Mouse (Mus musculus) CD4-positive, CD25-positive, alpha-beta regulatory T cell, adult 4 months (primary cell): ENCODE data around the gene Ttc9b. TPM values are rescaled to one million over a fixed set of nuclear protein-coding genes. Genes with fewer than 3 reads are reported as not detected.
"Not testable (repeated sequence)": the region's sequence is repeated elsewhere in the genome, so short reads cannot be mapped to it uniquely, and the experiment has no call there.

ENCODE experiments used
- ATAC-seq: one replicate; pipeline ENCODE4 v1.8.0; 2017
- polyA plus RNA-seq, 2 experiments: library from polyadenylated mRNA; unstranded; fragments of 100-300 nt; shearing (Covaris generic); gene quantifications; one replicate each; pipeline ENCODE4 v1.2.1; 2017

The Ttc9b gene
- not detected for polyA plus RNA-seq

DNA sequence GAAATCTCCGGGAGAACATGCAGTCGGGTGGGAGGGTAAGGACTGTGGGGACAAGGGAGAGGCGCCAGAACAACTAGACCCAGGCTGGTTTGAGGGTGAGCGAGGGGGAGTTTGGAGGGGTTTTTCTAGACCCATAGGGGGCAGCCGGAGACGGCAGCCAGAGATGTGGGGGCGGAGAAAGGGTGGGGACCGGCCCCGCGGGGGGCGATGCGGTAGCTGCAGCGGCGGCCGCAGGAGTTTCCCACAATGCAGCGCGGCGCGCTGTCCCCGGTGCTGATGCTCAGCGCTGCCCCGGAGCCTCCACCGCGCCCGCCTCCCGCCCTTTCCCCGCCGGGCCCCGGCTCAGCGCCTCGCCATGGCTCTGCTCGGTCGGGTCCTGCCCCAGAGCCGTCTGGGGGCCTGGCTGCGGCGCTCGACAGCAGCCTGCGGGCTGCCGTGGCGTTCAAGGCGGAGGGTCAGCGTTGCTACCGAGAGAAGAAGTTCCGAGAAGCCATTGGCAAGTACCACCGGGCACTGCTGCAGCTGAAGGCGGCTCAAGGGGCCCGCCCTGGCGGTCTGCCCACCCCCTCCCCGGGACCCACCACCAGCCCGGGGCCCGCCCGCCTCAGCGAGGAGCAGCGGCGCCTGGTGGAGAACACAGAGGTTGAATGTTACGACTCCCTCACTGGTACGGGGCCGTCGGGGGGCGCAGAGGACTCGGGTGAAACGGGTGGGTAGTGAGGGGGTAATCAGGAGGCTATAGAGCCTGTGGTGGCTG is at the start of gene Ttc9b:
Gene Ttc9b (plus strand): TSS at position 235 of the 757 bp plus-strand sequence.
- ATAC-seq: peak; percentile 43

DNA sequence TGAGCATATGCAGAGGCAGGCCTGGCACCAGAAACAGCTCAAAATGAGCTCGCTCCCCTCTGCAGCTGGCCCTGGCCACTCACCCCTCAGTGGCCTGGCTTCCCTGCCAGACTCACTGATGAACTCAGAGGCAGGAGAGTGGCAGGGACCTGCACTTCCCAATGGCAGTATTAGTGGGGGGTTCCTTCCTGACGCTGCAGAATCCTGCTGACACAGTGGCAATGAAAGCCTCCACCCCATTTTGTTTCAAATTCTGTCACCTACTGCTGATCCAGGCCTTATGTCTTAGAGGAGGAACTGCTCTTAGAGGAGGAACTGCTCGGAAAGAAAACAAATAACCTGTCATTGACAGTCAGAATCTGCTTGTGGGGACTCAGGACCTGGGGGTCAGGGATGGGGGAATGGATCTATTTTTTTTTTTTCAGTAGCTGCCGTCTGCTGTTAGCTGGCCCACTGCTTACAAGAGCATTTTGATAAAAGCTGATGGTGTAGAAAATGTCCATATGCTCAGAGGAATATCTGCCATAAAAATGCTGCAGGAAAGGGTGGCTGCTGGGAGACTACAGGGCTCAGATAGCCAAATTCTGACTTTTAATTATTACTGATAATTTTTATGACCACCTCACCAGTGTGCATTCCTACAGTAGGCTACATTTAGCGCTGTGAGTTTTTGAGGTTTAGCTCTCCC is 48.9 kb upstream of the Ttc9b start:
- no peak for ATAC-seq

DNA sequence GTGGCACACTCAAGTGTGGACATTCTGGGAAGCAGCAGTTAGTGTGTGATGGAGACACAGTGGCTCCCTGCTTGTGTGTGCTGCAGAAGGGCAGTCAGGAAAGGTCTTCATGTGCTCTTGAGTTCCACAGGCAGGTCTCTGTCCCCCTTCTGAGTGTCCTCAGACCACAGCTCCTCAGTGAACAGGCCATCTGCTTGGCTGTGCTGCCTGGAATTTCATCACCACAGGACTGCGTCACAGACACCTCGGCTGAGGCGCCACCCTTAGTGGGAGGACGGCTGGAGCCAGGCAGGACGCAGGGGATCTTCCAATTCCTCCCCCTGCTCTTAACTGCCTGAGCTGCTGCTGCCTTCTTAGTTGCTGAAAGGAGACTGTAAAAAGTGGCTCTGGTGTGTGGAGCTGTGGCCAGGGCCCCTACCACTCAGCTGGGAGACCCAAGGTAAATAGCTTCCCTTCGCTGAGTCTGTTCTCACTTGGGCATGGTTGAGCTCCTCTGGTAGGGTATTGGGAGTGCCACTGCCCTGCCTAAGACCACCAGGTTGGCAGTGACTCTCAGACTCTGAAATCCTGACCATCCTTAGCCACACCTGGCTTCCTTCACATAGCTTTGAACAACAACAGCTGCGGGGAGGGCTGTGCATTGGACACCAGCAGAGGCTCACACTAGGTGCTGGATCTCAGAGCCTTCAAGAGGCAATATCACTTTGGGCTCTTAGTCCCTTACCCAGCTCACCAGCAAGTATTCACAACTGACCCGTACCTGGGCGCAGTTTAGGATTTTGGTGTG is 48.0 kb upstream of the Ttc9b start:
- ATAC-seq: no peak

DNA sequence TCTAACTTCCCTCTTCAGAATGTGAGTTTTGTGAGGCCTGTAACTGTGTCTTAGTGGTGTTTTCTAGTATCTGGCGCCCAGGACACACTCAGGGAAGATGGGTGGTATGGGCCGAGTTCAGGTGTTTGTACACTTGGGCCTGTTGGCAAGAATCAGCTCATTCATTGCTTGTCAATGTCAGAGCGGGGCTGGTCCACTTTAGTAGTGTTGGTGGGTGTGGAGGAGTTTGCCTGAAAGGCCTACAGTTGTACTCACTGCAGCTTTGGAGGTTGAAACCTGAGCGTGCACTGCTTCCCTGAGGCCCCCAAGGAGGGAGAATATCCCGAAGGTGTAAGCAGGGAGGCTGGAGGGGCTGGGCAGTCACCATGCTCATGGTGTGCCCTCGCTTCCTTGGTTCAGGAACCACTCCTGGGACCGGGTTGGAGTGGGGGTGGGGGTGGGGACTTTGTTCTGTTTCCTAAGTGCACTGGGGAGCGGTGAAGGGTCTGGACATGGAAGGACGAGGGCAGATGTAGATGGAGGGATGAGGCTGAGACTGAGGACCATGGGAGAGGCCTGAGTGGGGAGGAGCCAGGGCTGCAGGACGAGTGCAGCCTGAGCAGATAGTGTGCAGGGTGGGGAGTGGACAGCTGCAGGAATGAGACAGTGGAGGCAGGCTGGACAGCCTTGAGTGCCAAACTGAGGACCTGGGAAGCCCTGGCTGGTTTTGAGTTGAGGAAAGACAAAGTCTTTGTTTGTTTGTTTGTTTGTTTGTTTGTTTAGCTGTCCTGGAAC is 47.0 kb upstream of the Ttc9b start:
- no peak for ATAC-seq

DNA sequence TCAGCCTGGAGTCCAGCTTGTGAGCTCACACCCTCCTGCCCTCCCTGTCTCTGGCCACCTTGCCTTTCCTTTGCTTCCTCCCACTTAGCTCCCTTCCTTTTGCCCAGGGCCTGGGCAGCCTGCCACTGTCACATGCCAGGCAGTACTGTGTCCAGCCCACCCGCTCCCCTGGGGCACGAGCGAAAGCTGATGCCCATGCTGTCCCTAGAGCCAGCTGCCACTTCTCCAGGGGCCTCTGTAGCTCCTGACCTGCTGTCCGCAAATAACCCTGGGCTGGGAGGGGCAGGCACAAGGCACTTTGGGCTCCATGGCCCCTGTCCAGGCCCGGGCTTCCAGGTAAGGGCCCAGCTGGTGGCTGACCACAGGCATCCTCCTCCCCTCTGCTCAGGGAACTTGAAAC is 46.1 kb upstream of the Ttc9b start:
- no peak for ATAC-seq

DNA sequence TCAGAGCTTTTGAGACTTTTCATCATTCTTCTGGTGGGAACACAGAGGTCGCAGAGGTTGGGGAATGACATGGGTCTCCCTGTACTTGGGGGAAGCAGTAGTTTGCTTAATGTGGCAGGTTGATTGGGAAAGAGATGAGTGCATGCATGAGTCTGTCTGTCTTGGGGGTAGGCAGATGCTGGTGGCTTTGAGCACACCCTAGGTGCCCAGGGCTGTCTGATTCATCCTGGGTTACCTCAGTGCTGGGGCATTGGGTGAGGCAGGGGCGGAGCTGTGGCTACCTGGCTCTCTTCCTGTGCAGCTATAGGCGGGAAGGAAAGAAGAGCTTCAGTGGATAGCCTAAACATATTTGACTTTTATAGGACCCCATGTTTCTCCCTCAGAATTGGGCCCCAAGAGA is 45.6 kb upstream of the Ttc9b start:
- no peak for ATAC-seq

DNA sequence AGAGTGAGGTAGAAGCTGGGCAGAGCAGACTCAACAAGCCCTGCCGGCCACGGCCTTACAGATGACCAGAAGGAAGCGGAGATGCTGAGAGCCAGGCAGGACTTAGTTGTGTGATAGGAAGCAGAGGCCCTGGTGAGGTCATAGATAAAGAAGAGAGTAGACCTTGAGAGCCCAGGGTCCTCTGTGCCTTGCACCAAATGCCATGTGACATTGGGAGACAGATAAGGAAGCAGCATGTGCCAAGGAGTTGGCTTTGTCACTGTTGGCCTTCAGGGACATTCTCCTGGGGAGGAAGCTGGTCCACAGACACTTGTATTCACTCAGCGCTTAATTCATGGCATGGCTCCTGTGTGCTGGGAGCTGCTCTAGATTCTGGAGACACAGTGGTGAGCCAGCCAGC is 44.4 kb upstream of the Ttc9b start:
- ATAC-seq: no peak

DNA sequence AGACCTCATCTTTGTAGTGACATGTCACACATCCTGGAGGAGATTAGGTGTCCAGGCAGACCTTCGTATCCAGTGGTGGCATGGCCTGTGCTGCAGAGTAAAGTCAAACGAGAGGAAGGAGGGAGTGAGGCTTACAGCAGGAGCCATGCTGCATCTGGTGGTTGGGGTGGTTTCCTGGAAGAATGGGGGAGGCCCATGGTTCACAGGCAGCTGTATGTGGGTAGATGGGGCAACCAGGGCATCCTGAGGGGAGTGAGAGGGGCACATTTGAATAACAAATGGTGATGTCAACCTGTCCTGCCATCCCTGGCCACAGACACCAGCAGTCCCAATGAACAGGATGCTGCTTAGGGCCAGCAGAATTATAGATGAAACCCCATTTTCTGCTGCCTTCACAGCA is 44.0 kb upstream of the Ttc9b start:
- peak; percentile 32 for ATAC-seq

DNA sequence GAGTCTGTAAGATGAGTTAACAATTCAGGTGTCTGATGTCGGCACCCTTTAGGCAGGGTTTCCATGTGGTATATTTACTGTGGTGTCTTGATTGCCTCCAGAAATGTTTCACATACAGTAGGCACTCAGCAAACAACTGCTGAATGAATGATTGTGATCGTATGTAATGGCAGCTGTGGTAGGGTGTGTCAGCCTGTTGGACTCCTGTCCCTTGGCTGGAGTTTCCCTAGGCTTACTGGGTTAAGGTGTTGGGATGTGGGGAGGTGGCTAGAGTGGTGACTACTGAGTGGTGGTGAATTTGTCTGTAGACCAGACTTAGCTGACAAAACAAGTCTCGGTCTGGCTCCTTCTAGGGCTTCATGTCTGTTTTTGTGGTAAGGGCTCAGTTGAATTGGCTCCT is 43.3 kb upstream of the Ttc9b start:
- no peak for ATAC-seq

DNA sequence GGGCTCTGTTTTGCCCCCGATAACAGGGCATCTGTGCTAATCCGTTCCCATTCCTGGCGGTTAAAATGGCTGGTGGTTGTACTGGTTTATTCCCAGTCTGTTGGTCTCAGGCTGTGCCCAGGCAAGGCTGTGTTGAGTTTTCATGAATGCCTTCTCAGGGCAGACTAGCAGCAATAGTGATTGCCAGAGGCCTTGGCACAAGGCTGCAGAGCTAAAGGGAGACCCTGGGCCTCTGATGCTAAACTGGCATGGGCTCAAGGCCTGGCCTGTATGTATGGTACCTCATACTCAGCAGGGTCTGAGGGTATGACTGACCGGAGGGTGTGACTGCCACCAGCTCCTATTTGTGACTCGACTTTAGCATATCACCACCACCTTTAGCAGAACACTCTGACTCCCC is 42.8 kb upstream of the Ttc9b start:
- no peak for ATAC-seq

DNA sequence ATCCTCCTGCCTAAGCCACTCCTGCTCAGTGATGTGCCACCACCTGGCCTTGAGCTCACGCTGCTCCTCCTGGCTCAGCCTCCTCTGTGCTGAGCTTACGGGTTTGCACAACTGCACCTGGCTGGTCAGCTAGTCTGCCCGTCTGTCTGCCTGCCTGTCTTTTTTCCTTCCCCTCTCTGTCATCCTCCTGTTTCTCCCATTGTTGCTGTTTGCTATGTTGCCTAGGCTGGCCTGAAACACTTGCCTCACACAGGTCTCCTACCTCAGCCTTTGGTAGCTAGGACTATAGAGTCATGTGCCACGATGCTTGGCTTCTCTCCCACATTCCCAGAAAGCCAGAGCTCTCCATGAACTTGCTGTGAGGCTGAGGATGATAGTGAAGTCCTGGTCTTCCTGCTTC is 40.8 kb upstream of the Ttc9b start:
- no peak for ATAC-seq

DNA sequence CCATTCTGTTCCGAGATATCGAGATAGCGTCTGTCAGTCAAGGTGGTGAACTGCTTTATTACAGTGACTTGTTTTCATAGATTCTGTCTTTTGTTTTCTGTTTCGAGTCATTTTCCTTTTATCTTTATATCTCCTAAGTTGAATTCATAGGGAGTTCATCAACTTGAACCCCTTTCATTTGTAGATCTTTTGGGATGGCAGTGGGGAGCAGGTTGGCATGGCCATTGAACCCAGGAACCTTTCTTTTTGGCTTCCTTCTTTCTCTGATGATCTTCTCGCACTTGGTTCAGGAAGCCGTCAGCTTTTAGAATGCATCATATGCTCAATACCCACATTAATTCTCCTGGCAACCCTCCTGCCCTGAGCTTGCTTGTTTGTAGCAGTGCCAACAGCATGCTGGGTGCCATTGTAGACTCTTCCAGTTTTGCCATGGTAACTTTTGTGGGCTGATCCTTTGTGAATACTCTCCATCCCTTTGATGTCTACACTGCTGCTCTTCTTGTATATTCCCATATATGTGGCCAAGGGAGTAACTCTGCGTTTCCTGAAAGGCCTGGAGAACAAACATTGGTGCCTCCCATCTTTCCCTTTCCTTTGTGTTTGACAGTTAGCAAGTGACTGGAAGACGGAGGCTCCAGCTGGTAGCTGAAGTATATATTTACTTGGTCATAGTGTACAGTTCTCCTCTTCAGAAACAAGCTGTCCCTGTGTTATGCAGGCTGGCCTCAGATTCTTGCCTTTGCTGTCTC is 39.8 kb upstream of the Ttc9b start:
- no peak for ATAC-seq

DNA sequence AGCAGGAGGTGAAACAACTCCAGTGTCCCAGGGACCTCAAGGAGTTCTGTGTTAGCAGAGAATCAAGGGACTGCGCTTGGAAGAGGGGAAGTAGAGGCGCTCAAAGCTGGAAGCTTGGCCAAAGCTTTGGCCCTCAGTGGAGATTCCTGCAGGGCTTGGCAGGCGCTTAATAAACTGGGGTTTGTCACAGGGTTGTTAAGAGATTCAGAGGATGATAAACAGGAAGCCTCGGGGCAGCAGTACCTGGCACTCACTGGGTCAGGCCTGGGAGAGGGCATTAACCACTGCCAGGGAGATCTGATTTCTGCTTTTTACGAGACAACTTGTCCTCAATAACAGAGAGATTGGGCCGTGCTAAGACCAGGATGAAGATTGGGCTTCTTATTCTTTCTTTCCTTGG is 32.7 kb upstream of the Ttc9b start:
- no peak for ATAC-seq

DNA sequence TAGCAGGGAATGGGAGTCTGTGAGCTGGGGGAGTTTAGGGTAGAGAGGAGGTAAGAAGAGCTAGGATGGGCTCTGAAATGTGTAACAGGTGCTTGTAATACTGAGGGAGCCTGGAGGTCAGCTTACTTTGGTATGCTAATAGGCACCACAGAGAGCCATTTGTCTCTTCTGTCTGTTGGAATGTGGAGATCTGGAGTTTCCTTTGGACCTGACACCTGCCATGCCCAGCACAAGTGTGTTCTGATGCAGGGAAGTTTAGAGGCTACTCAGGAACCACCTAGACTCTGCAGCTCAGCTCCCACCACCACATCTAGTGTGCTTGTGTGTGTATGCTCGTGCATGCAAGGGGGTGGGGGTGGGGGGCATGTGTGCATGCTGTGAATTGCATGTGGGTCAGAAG is 31.5 kb upstream of the Ttc9b start:
- ATAC-seq: no peak

DNA sequence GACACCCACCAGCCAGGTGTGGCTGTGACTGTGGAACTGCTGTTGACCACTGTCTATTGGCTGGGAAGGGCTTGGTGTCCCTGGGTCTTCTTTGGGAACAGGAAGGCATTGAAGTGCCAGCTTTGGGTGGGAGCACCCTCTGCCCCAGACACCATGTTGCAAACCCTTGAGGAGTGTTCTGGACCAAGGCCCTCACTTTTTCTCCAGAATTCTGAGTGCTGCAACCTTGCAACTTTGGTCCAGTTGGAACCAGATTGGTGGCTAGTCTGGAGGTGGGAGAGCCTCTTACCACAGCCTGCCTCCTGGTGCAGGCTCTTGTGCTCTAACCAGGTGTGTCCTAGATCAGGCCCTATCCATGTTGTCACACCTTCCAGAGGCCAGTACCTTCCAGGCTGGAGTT is 28.7 kb upstream of the Ttc9b start:
- ATAC-seq: no peak

DNA sequence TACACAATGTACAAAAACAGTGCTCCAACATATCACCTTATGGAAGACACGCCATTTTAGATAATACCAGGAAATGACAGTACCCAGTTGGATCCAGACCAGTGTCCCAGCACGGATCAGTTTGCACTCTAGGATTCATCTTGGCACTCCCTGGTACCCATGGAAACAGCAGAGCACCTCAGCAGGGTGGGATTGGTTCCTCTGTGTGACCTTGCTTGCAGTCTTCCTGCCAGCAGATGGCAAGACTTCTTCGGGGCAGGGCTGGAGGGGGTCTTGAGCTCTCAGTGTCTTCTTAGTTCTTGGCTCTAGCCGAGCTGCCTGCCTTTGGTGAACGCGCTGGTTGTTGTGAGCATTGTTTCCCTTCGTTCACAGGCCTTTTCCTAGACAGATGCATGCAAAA is 26.0 kb upstream of the Ttc9b start:
- no peak for ATAC-seq

DNA sequence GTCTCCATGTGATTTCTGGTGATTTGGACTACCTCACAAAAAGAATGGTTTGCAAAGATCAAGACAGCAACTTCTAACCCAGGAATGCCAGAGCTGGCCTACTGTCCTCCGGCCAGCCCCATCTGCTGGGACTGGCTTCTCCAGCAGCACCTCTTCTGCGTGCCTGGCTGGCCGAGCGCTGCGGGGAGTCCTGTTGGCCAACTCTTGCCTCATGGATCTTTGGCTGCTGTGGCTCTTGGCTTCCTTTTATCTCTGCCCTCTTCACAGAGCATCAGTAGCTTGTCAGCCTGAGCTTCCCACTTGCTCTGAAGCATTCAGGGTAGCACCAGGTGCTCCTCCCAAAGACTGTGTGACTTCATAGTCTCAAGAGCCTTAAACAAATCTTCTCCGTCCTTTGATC is 25.5 kb upstream of the Ttc9b start:
- no peak for ATAC-seq

DNA sequence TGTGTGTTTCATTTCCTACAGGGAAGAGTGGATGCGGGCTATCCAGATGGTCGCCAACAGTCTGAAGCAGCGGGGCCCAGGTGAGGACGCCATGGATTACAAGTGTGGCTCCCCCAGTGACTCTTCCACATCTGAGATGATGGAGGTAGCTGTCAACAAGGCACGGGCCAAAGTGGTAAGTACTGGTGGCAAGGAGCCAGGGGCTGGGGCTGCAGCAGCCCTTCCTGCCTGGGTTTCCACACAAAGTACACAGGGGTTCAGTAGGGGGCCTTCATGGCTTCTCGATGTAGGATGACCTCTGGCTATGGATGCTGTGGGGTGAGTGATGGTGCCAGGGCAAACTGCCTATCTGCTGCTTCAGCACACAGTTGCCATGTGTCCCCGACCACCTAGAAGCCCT is 24.9 kb upstream of the Ttc9b start:
- not testable (repeated sequence) for ATAC-seq

DNA sequence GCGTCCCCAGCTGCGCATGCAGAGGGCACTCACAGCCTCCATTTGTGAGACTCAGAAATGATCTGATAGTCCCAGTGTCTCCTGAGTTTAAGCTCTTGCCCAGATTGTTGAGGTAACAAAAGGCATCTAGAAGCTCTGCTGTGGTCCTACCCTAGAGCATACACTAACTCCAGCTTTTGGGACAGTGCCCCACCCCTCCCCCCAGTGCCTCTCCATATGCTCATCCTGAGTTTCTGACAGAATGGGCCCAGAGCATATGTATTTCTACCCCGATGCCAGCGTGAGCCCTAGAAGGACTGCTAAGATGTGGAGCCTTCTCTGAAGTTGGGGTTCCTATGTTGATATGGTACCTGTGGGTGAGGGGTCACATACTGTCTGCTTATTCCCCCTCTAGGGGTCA is 22.3 kb upstream of the Ttc9b start:
- ATAC-seq: no peak

DNA sequence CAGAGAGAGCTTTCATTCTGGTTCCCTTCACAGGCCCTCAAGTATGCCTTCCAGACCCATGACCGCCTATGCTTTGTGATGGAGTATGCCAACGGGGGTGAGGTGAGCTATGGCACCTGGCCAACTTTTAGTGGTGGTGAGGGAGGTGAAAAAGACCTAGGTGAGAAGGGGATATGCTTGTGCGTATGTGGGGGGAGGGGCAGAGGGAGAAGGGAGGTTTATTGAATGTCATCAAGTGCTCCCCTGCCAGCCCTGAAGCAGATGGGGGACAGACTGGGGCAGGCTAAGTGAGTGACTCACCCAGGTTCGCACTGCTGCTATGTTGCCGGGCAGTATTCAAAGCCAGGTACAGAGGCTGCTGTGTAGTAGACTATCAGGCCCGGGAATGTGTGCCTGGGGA is 20.5 kb upstream of the Ttc9b start:
- ATAC-seq: no peak

DNA sequence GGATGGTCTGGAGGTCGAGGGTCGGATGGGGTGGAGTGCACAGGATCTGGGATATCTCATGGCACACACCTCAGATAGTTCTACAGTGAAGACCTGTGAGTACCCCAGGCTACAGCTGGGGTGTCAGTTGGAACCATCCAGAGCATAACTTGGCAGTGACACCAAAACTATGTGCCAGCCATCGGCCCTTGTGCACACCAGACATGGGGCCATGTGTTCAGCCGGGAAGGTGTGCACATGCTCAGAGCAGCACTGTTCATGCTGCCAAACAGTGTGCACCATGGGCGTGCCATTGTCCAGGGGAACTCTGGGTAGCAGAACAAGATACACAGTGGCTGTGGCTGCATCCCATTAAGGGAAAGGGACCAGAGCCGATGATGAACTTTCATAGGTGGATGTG is 19.0 kb upstream of the Ttc9b start:
- ATAC-seq: no peak

DNA sequence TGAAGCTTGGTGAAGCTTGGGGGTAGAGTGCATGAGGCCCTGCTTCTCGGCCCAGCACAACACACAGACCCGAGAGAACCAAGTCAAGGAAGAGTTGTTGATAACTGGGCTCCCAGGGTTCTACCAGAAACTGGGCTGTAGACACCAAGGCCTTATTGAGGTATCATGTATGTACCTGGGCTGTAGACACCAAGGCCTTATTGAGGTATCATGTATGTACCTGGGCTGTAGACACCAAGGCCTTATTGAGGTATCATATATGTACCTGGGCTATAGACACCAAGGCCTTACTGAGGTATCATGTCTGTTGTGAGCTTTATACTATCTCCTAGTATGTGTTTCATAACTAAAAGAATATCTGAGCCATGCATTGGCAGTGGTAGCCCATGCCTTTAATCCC is 18.6 kb upstream of the Ttc9b start:
- ATAC-seq: not testable (repeated sequence)
